Mouse (Mus musculus) hindbrain, embryonic 11.5 days (tissue): ENCODE data around the gene Muc3. TPM values are rescaled to one million over a fixed set of nuclear protein-coding genes. Genes with fewer than 3 reads are reported as not detected.
"Not testable (repeated sequence)": the region's sequence is repeated elsewhere in the genome, so short reads cannot be mapped to it uniquely, and the experiment has no call there.

ENCODE experiments used
- ATAC-seq: fragments of 200-750 bp; cut with Nextera tagmentation; 2 replicates; pipeline ENCODE4 v1.8.0; 2017; ENCODE audit warnings: mild to moderate bottlenecking, moderate TSS enrichment, moderate library complexity; ENCODE audit not compliant: low FRiP score
- DNase-seq: peaks from one replicate; pipeline ENCODE4 v3.0.0-alpha.2; 2015; ENCODE audit warnings: low spot score
- H3K27ac ChIP-seq: fragments of 300-500 bp; sonication (generic); 2 replicates; pipeline ENCODE4 v1.5.1; 2014; ENCODE audit warnings: mild to moderate bottlenecking, low read depth, low read length
- H3K27me3 ChIP-seq: fragments of 300-500 bp; sonication (generic); 2 replicates; pipeline ENCODE4 v1.6.1; 2014; ENCODE audit warnings: mild to moderate bottlenecking, low read length, moderate library complexity, mixed read lengths; ENCODE audit not compliant: control insufficient read depth, insufficient read depth
- H3K36me3 ChIP-seq: fragments of 300-500 bp; sonication (generic); 2 replicates; pipeline ENCODE4 v1.6.1; 2014; ENCODE audit warnings: mild to moderate bottlenecking, low read length, moderate library complexity, mixed read lengths; ENCODE audit not compliant: control insufficient read depth, insufficient read depth
- H3K4me1 ChIP-seq: fragments of 300-500 bp; sonication (generic); replicated peaks from 2 replicates; pipeline ENCODE4 v1.6.1; 2014; ENCODE audit warnings: low read length, mixed read lengths; ENCODE audit not compliant: control insufficient read depth, insufficient read depth
- H3K4me2 ChIP-seq: fragments of 300-500 bp; sonication (generic); replicated peaks from 2 replicates; pipeline ENCODE4 v1.6.1; 2014; ENCODE audit warnings: mild to moderate bottlenecking, low read depth, low read length
- H3K4me3 ChIP-seq: fragments of 300-500 bp; sonication (generic); 2 replicates; pipeline ENCODE4 v1.5.1; 2014; ENCODE audit warnings: low read depth, low read length
- H3K9ac ChIP-seq: fragments of 300-500 bp; sonication (generic); 2 replicates; pipeline ENCODE4 v1.6.1; 2014; ENCODE audit warnings: low read depth, low read length
- H3K9me3 ChIP-seq: fragments of 300-500 bp; sonication (generic); 2 replicates; pipeline ENCODE4 v1.6.1; 2016; ENCODE audit warnings: low read length; ENCODE audit not compliant: control insufficient read depth
- WGBS: fragments of 180-500 bp; shearing (Covaris S2); extraction: QIAGEN DNeasy Blood & Tissue Kit; methylation state at CpG from one replicate; pipeline ENCODE4 v1.1.7; 2014; 5-methylcytosine and 5-hydroxymethylcytosine counted together
- polyA plus RNA-seq: library from polyadenylated mRNA; unstranded; fragments of >200 nt; fragmentation: Nextera tagmentation; extraction: Ambion mirVana; gene quantifications from 2 replicates; pipeline ENCODE4 v1.2.1, GENCODE M21; 2014

Gene Muc3
- not detected in 2 replicates for polyA plus RNA-seq

GRCm38 (mm10) chr5:137149272-137149882 is at the start of gene Muc3:
Gene Muc3 (minus strand): TSS chr5:137149322.
- not testable (repeated sequence) for H3K36me3 ChIP-seq, ATAC-seq, H3K9me3 ChIP-seq, H3K4me3 ChIP-seq, DNase-seq, H3K9ac ChIP-seq, H3K4me2 ChIP-seq, H3K27me3 ChIP-seq, H3K27ac ChIP-seq, H3K4me1 ChIP-seq

DNA sequence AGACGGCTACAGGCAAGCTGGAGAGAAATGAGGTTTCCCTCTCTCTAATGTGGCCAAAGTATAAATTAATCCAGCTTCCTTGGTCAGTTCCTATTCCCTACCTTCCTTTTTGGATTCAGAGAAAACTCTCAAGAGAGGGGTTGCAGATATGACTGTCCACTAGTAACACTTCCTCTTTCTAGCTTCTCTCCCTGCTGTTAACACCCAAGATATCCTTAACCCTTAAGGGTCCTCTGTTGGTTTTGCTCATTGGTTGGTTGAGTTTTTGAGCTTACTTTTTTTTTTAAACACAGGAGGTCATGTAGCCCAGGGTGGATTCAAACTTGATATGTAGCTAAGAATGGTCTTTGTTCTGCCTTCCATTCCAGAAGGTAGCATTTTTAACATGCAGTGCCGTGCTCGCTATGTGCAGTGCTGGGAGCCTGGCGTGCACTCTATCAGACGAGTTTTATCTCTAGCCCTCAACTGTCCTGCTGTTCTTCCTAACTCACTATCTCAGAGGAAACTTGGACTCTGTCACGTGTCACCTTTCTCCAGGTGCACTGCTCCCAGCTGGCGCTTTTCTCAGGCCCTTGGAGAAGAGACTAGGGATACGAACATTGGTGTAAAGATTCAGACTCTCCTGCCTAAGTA is 45.5 kb upstream of the Muc3 start:
- Histone ChIP-seq H3K4me2 (no peak overlapping the region), H3K4me1 (no peaks in the 10 kb centered on the region), H3K4me3 (no peak overlapping the region), H3K9ac (no peak overlapping the region), H3K36me3 (no peaks in the 10 kb centered on the region), H3K27me3 (no peaks in the 10 kb centered on the region), H3K9me3 (no peaks in the 10 kb centered on the region), H3K27ac (no peak overlapping the region)
- ATAC-seq = no peak
- 86% methylated on average over 8 of the region's 8 CpGs for WGBS
- DNase-seq = no peak

GRCm38 (mm10) chr5:137193279-137193952 is 44.3 kb upstream of the Muc3 start:
- 72% methylated on average over 8 of the region's 8 CpGs for WGBS
- Histone ChIP-seq H3K9ac (no peak overlapping the region), H3K27ac (no peak overlapping the region), H3K4me3 (no peak overlapping the region), H3K4me1 (no peaks in the 10 kb centered on the region), H3K27me3 (no peaks in the 10 kb centered on the region), H3K4me2 (no peak overlapping the region), H3K36me3 (no peaks in the 10 kb centered on the region), H3K9me3 (no peaks in the 10 kb centered on the region)
- DNase-seq = no peak
- no peak for ATAC-seq

DNA sequence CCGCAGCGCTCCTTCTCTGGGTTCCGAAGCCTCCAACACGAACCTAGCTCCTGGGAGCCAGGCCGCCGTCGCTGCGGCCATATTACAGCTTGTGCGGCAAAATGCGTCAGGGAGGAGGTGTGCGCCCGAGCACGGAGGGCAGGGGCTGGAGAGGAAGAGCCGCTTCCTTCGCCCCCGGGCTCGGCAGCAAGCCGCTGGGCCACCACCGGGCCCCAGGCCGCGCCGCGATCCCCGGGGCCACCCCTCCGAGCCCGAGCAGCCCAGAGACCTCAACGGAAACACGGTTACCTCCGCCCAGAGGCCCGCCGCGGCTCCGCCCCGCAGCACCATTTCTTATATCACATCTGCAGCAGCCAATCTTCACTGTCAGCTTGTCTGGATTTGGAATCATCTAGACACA is 40.2 kb upstream of the Muc3 start:
- Histone ChIP-seq H3K36me3 (no peaks in the 10 kb centered on the region), H3K9ac (peak overlapping the region; percentile 75), H3K9me3 (no peaks in the 10 kb centered on the region), H3K4me3 (peak overlapping the region; percentile 42), H3K4me1 (no peaks in the 10 kb centered on the region), H3K27ac (no peak overlapping the region), H3K4me2 (peak overlapping the region; percentile 76), H3K27me3 (no peaks in the 10 kb centered on the region)
- peak; percentile 56 for DNase-seq
- no peak for ATAC-seq
- 4% methylated on average over 34 of the region's 34 CpGs for WGBS

DNA sequence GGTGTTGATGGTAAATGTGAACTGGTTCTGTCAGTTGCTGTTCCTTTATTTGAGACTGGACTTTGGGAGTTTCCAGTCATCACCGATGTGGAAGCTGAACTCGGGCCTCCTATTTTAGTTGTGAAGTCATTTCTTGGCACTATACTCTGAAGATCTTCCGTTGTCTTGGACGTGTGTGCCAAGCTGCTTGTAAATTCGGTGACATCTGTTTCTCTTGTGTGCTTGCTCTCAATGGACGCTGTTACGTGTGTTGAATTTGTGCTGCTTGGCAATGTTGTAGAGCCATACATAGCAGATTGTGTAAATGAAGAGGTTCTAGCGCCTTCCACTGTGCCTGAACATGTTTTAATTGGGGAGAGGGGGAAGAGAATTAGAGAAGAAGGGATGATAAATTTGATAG is 36.2 kb upstream of the Muc3 start:
- H3K9ac ChIP-seq = no peak overlapping the region

GRCm38 (mm10) chr5:137179646-137180374 is 30.7 kb upstream of the Muc3 start:
- Histone ChIP-seq H3K4me2 (no peak overlapping the region), H3K9me3 (no peaks in the 10 kb centered on the region), H3K27me3 (no peaks in the 10 kb centered on the region), H3K4me1 (no peaks in the 10 kb centered on the region), H3K9ac (no peak overlapping the region), H3K36me3 (no peaks in the 10 kb centered on the region), H3K27ac (no peak overlapping the region), H3K4me3 (no peak overlapping the region)
- no peak for ATAC-seq
- no peak for DNase-seq
- WGBS = 81% methylated on average over 8 of the region's 8 CpGs

More for the DNA sequence above, 36.2 kb upstream of the Muc3 start:
- Histone ChIP-seq H3K27ac (no peak overlapping the region), H3K36me3 (no peaks in the 10 kb centered on the region), H3K27me3 (no peaks in the 10 kb centered on the region), H3K4me2 (no peak overlapping the region), H3K4me3 (no peak overlapping the region), H3K4me1 (no peaks in the 10 kb centered on the region), H3K9me3 (no peaks in the 10 kb centered on the region)
- 95% methylated on average over 8 of the region's 8 CpGs for WGBS
- no peak for DNase-seq
- ATAC-seq = no peak

DNA sequence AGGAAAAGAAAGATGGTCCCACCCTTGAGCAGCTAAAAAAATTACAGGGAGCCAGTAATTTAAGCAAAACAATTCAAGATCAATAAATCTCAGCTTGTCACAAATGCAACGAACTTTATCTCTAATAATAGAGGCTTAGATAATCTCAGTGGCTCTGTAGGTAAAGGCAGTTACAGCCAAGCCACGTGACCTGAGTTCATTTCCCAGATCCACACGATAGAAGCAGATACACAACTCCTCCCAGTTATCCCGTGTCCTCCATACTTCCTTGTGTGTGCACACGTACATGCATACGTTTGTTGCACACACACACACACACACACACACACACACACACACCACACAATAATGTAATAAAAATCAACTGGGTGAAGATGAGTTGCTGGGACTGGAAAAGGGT is 24.8 kb upstream of the Muc3 start:
- Histone ChIP-seq H3K4me1 (no peaks in the 10 kb centered on the region), H3K4me3 (no peak overlapping the region), H3K9ac (no peak overlapping the region), H3K36me3 (no peaks in the 10 kb centered on the region), H3K4me2 (no peak overlapping the region), H3K27ac (no peak overlapping the region), H3K9me3 (no peaks in the 10 kb centered on the region), H3K27me3 (no peaks in the 10 kb centered on the region)
- DNase-seq (no peak), ATAC-seq (no peak)
- WGBS = 82% methylated on average over 6 of the region's 6 CpGs

GRCm38 (mm10) chr5:137172591-137172990 is 23.5 kb upstream of the Muc3 start:
- H3K4me3 ChIP-seq = no peak overlapping the region
- H3K27ac ChIP-seq = no peak overlapping the region
- no peak overlapping the region for H3K4me2 ChIP-seq
- no peaks in the 10 kb centered on the region for H3K9me3 ChIP-seq
- ATAC-seq = no peak
- 4% methylated on average over 1 of the region's 1 CpGs for WGBS
- H3K27me3 ChIP-seq = no peaks in the 10 kb centered on the region
- no peaks in the 10 kb centered on the region for H3K36me3 ChIP-seq
- no peak for DNase-seq
- H3K4me1 ChIP-seq = no peaks in the 10 kb centered on the region
- H3K9ac ChIP-seq = no peak overlapping the region
